ENCODE assay signal across 9 mouse cellular contexts in genomic region chr1:75248041-75248772, GRCm38 (mm10). TPM values are rescaled to one million over a fixed set of nuclear protein-coding genes. Genes with fewer than 3 reads are reported as not detected.
A peak's percentile ranks its signal among the peaks of the same experiment; 100 is the strongest.
DNase-seq lines count a peak whose midpoint lies in the region; ATAC-seq and TF ChIP-seq lines count a peak whose summit lies in the region.
"Had no signal": no experiment of that assay in that cellular context is flagged by ENCODE, and none has a peak within 500 bp of the region (broad histone marks: within the 10 kb centered on the region; RNA-seq: fewer than 3 reads in every experiment).

No protein-coding gene starts in this region.

- no peak overlapping the region for H3ac ChIP-seq in myocyte (ENCODE audit: control insufficient read depth, insufficient read length)

- ATAC-seq in kidney, embryonic 16.5 days (ENCODE audit: low FRiP score, low TSS enrichment): no peak
- peak; percentile 73 for ATAC-seq in Patski
- ATAC-seq in embryonic facial prominence, embryonic 15.5 days (ENCODE audit: insufficient number of reproducible peaks, low FRiP score, low TSS enrichment, low read depth): peak; percentile 31
- ATAC-seq in hindbrain, postnatal 0 days: 0 out of 2 replicates have a peak, but pooled peaks have one; percentile 21
- ATAC-seq in megakaryocyte-erythroid progenitor cell, adult 5-6 weeks (replicated peaks; ENCODE audit: low FRiP score, low TSS enrichment, poor library complexity, severe bottlenecking): no peak

- no peak overlapping the region for H3K4me2 ChIP-seq in kidney, embryonic 16.5 days (replicated peaks; ENCODE audit: low read depth, low read length)
- H3K4me2 ChIP-seq in embryonic facial prominence, embryonic 15.5 days (replicated peaks): no peak overlapping the region
- no peak overlapping the region for H3K4me2 ChIP-seq in hindbrain, postnatal 0 days (ENCODE audit: low read depth, low read length)
- H3K4me2 ChIP-seq in myocyte (ENCODE audit: low read depth): peak overlapping the region; percentile 66

- no peak overlapping the region for H3K4me3 ChIP-seq in kidney, embryonic 16.5 days (ENCODE audit: low read length)
- no peak overlapping the region for H3K4me3 ChIP-seq in embryonic facial prominence, embryonic 15.5 days (replicated peaks)
- H3K4me3 ChIP-seq in hindbrain, postnatal 0 days (ENCODE audit: low read length): no peak overlapping the region
- no peak overlapping the region for H3K4me3 ChIP-seq in myocyte

- WGBS in kidney, embryonic 16.5 days: 46% methylated on average over 9 of the region's 9 CpGs
- 38% methylated on average over 9 of the region's 9 CpGs for WGBS in embryonic facial prominence, embryonic 15.5 days
- WGBS in hindbrain, postnatal 0 days: 49% methylated on average over 9 of the region's 9 CpGs

- H3K27me3 ChIP-seq in kidney, embryonic 16.5 days (ENCODE audit: insufficient read depth, low read length): no peaks in the 10 kb centered on the region
- H3K27me3 ChIP-seq in Patski (no peaks in the 10 kb centered on the region), myocyte (ENCODE audit: control insufficient read depth, insufficient read depth, insufficient read length) (no peaks in the 10 kb centered on the region)
- no peaks in the 10 kb centered on the region; the same call in 1 of the 2 replicates for H3K27me3 ChIP-seq in embryonic facial prominence, embryonic 15.5 days
- no peaks in the 10 kb centered on the region for H3K27me3 ChIP-seq in hindbrain, postnatal 0 days (ENCODE audit: insufficient read depth, low read length)

- in situ Hi-C loops in Patski (cut with MboI; ENCODE audit: low pct_unique_long_range_greater_than_20kb): no loop called here

- H3K36me3 ChIP-seq in kidney, embryonic 16.5 days (ENCODE audit: insufficient read depth, low read length): peaks cover 8% of the 10 kb centered on the region; the same call in 1 of the 2 replicates
- H3K36me3 ChIP-seq in embryonic facial prominence, embryonic 15.5 days: peaks cover 12% of the 10 kb centered on the region; the same call in 1 of the 2 replicates
- peaks cover 9% of the 10 kb centered on the region; the same call in 1 of the 2 replicates for H3K36me3 ChIP-seq in hindbrain, postnatal 0 days (ENCODE audit: insufficient read depth, low read length)
- peaks cover under 1% of the 10 kb centered on the region for H3K36me3 ChIP-seq in myocyte (ENCODE audit: control insufficient read depth, insufficient read depth)

- 0 out of 2 replicates have a peak overlapping the region, but pooled peaks have one; percentile 29 for H3K27ac ChIP-seq in kidney, embryonic 16.5 days (ENCODE audit: low read length)
- no peak overlapping the region for H3K27ac ChIP-seq in embryonic facial prominence, embryonic 15.5 days (replicated peaks)
- H3K27ac ChIP-seq in hindbrain, postnatal 0 days: no peak overlapping the region

- peak overlapping the region; percentile 50; the same call in 1 of the 2 replicates for H3K9ac ChIP-seq in kidney, embryonic 16.5 days (replicated peaks; ENCODE audit: low read length)
- no peak overlapping the region for H3K9ac ChIP-seq in embryonic facial prominence, embryonic 15.5 days
- no peak overlapping the region for H3K9ac ChIP-seq in hindbrain, postnatal 0 days (replicated peaks; ENCODE audit: low read length)

- DNase-seq in kidney, adult 11 months: no peak
- DNase-seq in Patski (ENCODE audit: low read depth, low spot score): peak; percentile 57
- no peak for DNase-seq in hindbrain, postnatal 0 days (ENCODE audit: low spot score)
- DNase-seq in right cerebral cortex, postnatal 4 days: no peak

- no peak for TF ChIP-seq CTCF in Patski (IDR thresholded peaks at IDR 0.05)
- TF ChIP-seq CTCF in hindbrain, postnatal 0 days (IDR thresholded peaks at IDR 0.05; ENCODE audit: low read depth): no peak

- POLR2A ChIA-PET in Patski (lab: Charles Lee): interaction anchor here (0.6 to 2.0 kb wide), 2 partner anchors 12 to 37 kb away, joined by 3 to 11 read pairs; partner anchors contain the start of genes Dnajb2, Glb1l and Stk16

- TF ChIP-seq POLR2A in myocyte (IDR thresholded peaks at IDR 0.05; ENCODE audit: insufficient read length, low read depth): peak; percentile 29

- H3K9me3 ChIP-seq in kidney, embryonic 16.5 days (ENCODE audit: low read length): no peaks in the 10 kb centered on the region
- no peaks in the 10 kb centered on the region for H3K9me3 ChIP-seq in embryonic facial prominence, embryonic 15.5 days (replicated peaks)
- no peaks in the 10 kb centered on the region for H3K9me3 ChIP-seq in hindbrain, postnatal 0 days (ENCODE audit: low read length)

- H3K4me1 ChIP-seq in kidney, embryonic 16.5 days (ENCODE audit: insufficient read depth, low read length): peaks cover 11% of the 10 kb centered on the region
- peaks cover 20% of the 10 kb centered on the region for H3K4me1 ChIP-seq in embryonic facial prominence, embryonic 15.5 days
- H3K4me1 ChIP-seq in hindbrain, postnatal 0 days (ENCODE audit: insufficient read depth, low read length): no peaks in the 10 kb centered on the region; the same call in 1 of the 2 replicates

- CTCF ChIA-PET in Patski (lab: Charles Lee): interaction anchor here (1.0 to 1.2 kb wide), 2 partner anchors 14 to 34 kb away, joined by 3 to 4 read pairs; no protein-coding TSS in a partner anchor

- H3K79me2 ChIP-seq in myocyte (ENCODE audit: control insufficient read depth, insufficient read depth): no peaks in the 10 kb centered on the region

TF ChIP-seq in myocyte, 11 proteins besides CTCF, POLR2A, EP300 and RAD21:
- TF ChIP-seq POLR2AphosphoS2 (IDR thresholded peaks at IDR 0.05; ENCODE audit: insufficient read length, low read depth): peak; percentile 20
- TF ChIP-seq MYOG (IDR thresholded peaks at IDR 0.05; ENCODE audit: control insufficient read depth in 1 of 3, insufficient read depth in 1 of 3, insufficient read length in 2 of 3, low read depth in 2 of 3): peak in 1 of 3 experiments; percentile 51
- TF ChIP-seq CEBPB (IDR thresholded peaks at IDR 0.05; ENCODE audit: insufficient read depth, poor library complexity, severe bottlenecking): no peak
- TF ChIP-seq MYOD1 (IDR thresholded peaks at IDR 0.05; ENCODE audit: control insufficient read depth in 1 of 3, insufficient read length in 2 of 3, low read depth in 2 of 3): peak in 1 of 3 experiments; percentile 38

RNA-seq across cellular contexts. Expression of gene Dnajb2, which starts 12.0 kb away (rescaled TPM):
- polyA plus RNA-seq in kidney, embryonic 16.5 days (2015; fragmentation: Nextera tagmentation; extraction: Ambion mirVana): 41.3 and 45.7 TPM in 2 replicates
- 54.1 TPM for polyA plus RNA-seq in Patski (2021)
- 47.9 and 51.3 TPM in 2 replicates for polyA plus RNA-seq in embryonic facial prominence, embryonic 15.5 days (2015; fragmentation: Nextera tagmentation; extraction: Ambion mirVana)
- 33.3 and 48.0 TPM in 2 replicates for total RNA-seq in hindbrain, postnatal 0 days (2014; rRNA removed)
- 62.6 and 64.5 TPM in 2 replicates for polyA plus RNA-seq in hindbrain, postnatal 0 days (2015; fragmentation: Nextera tagmentation; extraction: Ambion mirVana)
- polyA plus RNA-seq in myocyte (2012; fragmentation: generic; extraction: Trizol): 54.1 TPM
- 15.2 and 18.3 TPM in 2 replicates for total RNA-seq in megakaryocyte-erythroid progenitor cell, adult 5-6 weeks (2014; fragmentation: Nextera tagmentation)
- total RNA-seq in megakaryocyte-erythroid progenitor cell, adult 5-6 weeks (2017): 14.2 and 21.7 TPM in 2 replicates

RNA-seq across cellular contexts. Expression of gene Ptprn, which starts 16.1 kb away (rescaled TPM):
- polyA plus RNA-seq in kidney, embryonic 16.5 days (2015; fragmentation: Nextera tagmentation; extraction: Ambion mirVana): 0.54 and 0.87 TPM in 2 replicates
- polyA plus RNA-seq in Patski (2021): 0.33 TPM
- 0.41 and 1.0 TPM in 2 replicates for polyA plus RNA-seq in embryonic facial prominence, embryonic 15.5 days (2015; fragmentation: Nextera tagmentation; extraction: Ambion mirVana)
- total RNA-seq in hindbrain, postnatal 0 days (2014; rRNA removed): 120 and 132 TPM in 2 replicates
- polyA plus RNA-seq in hindbrain, postnatal 0 days (2015; fragmentation: Nextera tagmentation; extraction: Ambion mirVana): 46.0 and 48.3 TPM in 2 replicates
- 3.6 TPM for polyA plus RNA-seq in myocyte (2012; fragmentation: generic; extraction: Trizol)
- 0.31 TPM in 1 of 2 replicates, not detected in the other for total RNA-seq in megakaryocyte-erythroid progenitor cell, adult 5-6 weeks (2014; fragmentation: Nextera tagmentation)
- total RNA-seq in megakaryocyte-erythroid progenitor cell, adult 5-6 weeks (2017): 0.08 TPM in 1 of 2 replicates, not detected in the other

RNA-seq across cellular contexts. Expression of gene A630095N17Rik, which starts 16.3 kb away (rescaled TPM):
- not detected in 2 replicates for polyA plus RNA-seq in kidney, embryonic 16.5 days (2015; fragmentation: Nextera tagmentation; extraction: Ambion mirVana)
- polyA plus RNA-seq in Patski (2021) (0.15 TPM), myocyte (2012; fragmentation: generic; extraction: Trizol) (0.11 TPM)
- not detected in 2 replicates for polyA plus RNA-seq in embryonic facial prominence, embryonic 15.5 days (2015; fragmentation: Nextera tagmentation; extraction: Ambion mirVana)
- not detected in 2 replicates for total RNA-seq in hindbrain, postnatal 0 days (2014; rRNA removed)
- polyA plus RNA-seq in hindbrain, postnatal 0 days (2015; fragmentation: Nextera tagmentation; extraction: Ambion mirVana): 0.29 and 0.31 TPM in 2 replicates
- not detected in 2 replicates for total RNA-seq in megakaryocyte-erythroid progenitor cell, adult 5-6 weeks (2014; fragmentation: Nextera tagmentation)
- total RNA-seq in megakaryocyte-erythroid progenitor cell, adult 5-6 weeks (2017): not detected in 2 replicates
- total RNA-seq: left cerebral cortex, postnatal 36 days had no signal

RNA-seq across cellular contexts. Expression of gene Tuba4a, which starts 28.5 kb away (rescaled TPM):
- polyA plus RNA-seq in kidney, embryonic 16.5 days (2015; fragmentation: Nextera tagmentation; extraction: Ambion mirVana): 96.3 and 102 TPM in 2 replicates
- polyA plus RNA-seq in Patski (2021) (200 TPM), myocyte (2012; fragmentation: generic; extraction: Trizol) (210 TPM)
- 94.8 and 98.3 TPM in 2 replicates for polyA plus RNA-seq in embryonic facial prominence, embryonic 15.5 days (2015; fragmentation: Nextera tagmentation; extraction: Ambion mirVana)
- total RNA-seq in hindbrain, postnatal 0 days (2014; rRNA removed): 180 and 235 TPM in 2 replicates
- polyA plus RNA-seq in hindbrain, postnatal 0 days (2015; fragmentation: Nextera tagmentation; extraction: Ambion mirVana): 155 and 163 TPM in 2 replicates
- total RNA-seq in megakaryocyte-erythroid progenitor cell, adult 5-6 weeks (2014; fragmentation: Nextera tagmentation): 232 and 276 TPM in 2 replicates
- total RNA-seq in megakaryocyte-erythroid progenitor cell, adult 5-6 weeks (2017): 137 and 146 TPM in 2 replicates

RNA-seq across cellular contexts. Expression of gene Resp18, which starts 30.0 kb away (rescaled TPM):
- polyA plus RNA-seq in kidney, embryonic 16.5 days (2015; fragmentation: Nextera tagmentation; extraction: Ambion mirVana): 1.0 and 3.0 TPM in 2 replicates
- polyA plus RNA-seq in Patski (2021) (not detected), myocyte (2012; fragmentation: generic; extraction: Trizol) (not detected)
- 0.39 and 0.68 TPM in 2 replicates for polyA plus RNA-seq in embryonic facial prominence, embryonic 15.5 days (2015; fragmentation: Nextera tagmentation; extraction: Ambion mirVana)
- 257 and 298 TPM in 2 replicates for total RNA-seq in hindbrain, postnatal 0 days (2014; rRNA removed)
- polyA plus RNA-seq in hindbrain, postnatal 0 days (2015; fragmentation: Nextera tagmentation; extraction: Ambion mirVana): 394 and 396 TPM in 2 replicates
- total RNA-seq in megakaryocyte-erythroid progenitor cell, adult 5-6 weeks (2014; fragmentation: Nextera tagmentation): not detected in 2 replicates
- total RNA-seq in megakaryocyte-erythroid progenitor cell, adult 5-6 weeks (2017): not detected in 2 replicates

Comparison
In these comparisons a context has a peak if more than half of its experiments do, and no peak if none do; other contexts are left out.
1. ATAC-seq: peak in Patski (single experiment), embryonic facial prominence, embryonic 15.5 days (single experiment) and hindbrain, postnatal 0 days (single experiment); none in kidney, embryonic 16.5 days (single experiment) and megakaryocyte-erythroid progenitor cell, adult 5-6 weeks (single experiment).
2. RNA of gene Ptprn, which starts 16.1 kb away (polyA plus RNA-seq): 46.0 to 48.3 TPM in hindbrain, postnatal 0 days; 3.6 TPM in myocyte (single experiment), 0.41 to 1.0 TPM in embryonic facial prominence, embryonic 15.5 days, 0.54 to 0.87 TPM in kidney, embryonic 16.5 days and 0.33 TPM in Patski (single experiment); every median in the first group is over 10 times any median in the second.